Mouse (Mus musculus) E14TG2a.4 (cell line): ENCODE data around the gene C130050O18Rik.

Source experiments
- CTCF ChIP-seq: conservative IDR thresholded peaks from 2 replicates; pipeline ENCODE4 v1.5.1; 2014; ENCODE audit warnings: low read length
- POU5F1 ChIP-seq: IDR thresholded peaks from 2 replicates; pipeline ENCODE4 v1.6.1; 2014; ENCODE audit warnings: low read length, borderline replicate concordance

DNA sequence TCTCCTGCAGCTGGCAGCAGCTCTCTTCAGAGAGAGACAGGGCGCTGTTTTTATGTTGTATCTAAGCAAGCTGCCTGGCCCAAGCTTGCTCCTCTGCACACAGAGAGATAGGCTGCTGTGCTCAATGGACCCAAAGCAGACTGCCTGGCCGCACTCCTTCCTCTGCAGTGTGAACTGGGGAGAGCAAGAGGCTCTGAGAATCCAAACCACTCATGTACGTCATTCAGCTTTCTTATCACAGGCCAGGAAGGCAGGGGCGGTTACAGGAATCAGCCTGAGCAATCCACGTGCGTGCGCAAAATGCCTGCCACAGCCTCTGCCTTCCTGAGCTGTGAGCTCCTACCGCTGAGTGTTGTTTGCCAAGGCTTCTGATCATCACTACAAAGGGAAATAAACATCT, 22.3 kb upstream of the C130050O18Rik start:
- TF ChIP-seq CTCF (no peak), POU5F1 (no peak)
